Mouse (Mus musculus) liver, adult 2 months (tissue): ENCODE results near the gene Dtx3.

Source experiments
- CTCF ChIP-seq: fragments of 200-500 bp; IDR thresholded peaks from 2 replicates; pipeline ENCODE4 v1.5.1; 2011; ENCODE audit warnings: low read depth, low read length, control low read depth
- POLR2A ChIP-seq: fragments of 200-500 bp; IDR thresholded peaks from 2 replicates; pipeline ENCODE4 v1.6.1; 2011; ENCODE audit warnings: low read length, control low read depth; ENCODE audit not compliant: insufficient read depth; ENCODE audit errors: extremely low read depth

DNA sequence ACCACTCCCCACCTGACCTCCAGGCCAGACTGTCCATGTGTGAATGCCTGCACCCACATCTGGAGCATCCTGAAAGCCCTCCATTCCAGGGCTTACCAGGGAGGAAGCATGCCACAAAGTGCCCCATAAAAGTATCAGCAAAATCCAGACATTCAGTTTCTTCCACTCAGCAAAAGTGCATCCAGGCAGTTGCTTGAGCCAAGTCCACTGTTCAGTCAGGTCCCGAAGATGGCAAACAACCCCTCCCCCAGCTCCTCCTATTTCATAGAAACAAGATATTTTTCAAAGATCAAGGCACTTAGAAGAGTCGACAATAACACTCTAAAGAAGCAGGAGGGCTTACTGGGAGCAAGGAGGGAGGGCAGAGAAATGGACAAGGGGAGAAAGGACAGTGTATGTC lies 3.0 kb upstream of the Dtx3 start:
- TF ChIP-seq CTCF, result no peak
- TF ChIP-seq POLR2A, result no peak
